Comparison of ENCODE assay signal across 7 mouse cellular contexts in the genomic region with DNA sequence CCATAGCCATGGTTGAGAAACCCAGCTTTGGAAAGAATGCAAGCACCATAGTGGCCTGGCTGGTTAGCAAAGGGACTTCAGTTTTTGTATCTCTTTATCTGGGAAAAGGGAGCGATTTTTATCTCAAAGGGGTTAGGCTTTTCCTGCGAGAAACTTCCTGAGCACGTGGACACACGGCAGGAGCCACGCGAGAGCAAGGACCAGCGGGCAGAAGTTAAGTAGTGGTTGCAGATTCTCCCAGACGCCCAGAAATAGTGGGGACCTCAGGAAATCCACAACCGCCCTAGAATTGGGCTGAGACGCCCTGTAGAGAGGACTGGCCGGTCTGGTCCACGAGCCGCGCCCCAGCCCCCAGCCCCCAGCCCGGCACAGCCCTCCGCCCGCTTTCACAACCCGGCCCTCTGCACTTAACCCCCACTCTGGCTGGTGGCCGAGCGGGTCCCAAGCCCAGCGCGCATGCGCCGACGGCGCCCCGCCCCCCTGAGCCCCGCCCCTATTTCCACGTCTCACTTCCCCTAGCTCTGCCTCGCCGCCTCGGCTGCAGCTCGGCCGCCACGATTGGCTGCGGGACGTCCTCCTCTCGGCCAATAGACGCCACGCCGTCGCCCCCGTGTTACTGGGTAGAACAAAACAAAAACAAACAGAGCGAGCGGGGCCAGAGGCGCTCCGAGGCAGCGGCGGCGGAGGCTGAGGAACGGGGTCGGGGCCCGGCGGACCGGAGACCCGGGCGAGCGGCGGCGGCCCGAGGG. TPM values are rescaled to one million over a fixed set of nuclear protein-coding genes. Genes with fewer than 3 reads are reported as not detected.
DNase-seq lines count a peak whose midpoint lies in the region; ATAC-seq lines count a peak whose summit lies in the region.

No protein-coding gene starts in this region.

- H3K36me3 ChIP-seq in intestine, embryonic 15.5 days = no peaks in the 10 kb centered on the region
- no peaks in the 10 kb centered on the region for H3K36me3 ChIP-seq in midbrain, embryonic 10.5 days

- H3K4me3 ChIP-seq in intestine, embryonic 15.5 days (replicated peaks) = peak overlapping the region; percentile 94
- peak overlapping the region; percentile 95 for H3K4me3 ChIP-seq in midbrain, embryonic 10.5 days

- H3K9me3 ChIP-seq in intestine, embryonic 15.5 days = no peaks in the 10 kb centered on the region
- H3K9me3 ChIP-seq in midbrain, embryonic 10.5 days (replicated peaks) = no peaks in the 10 kb centered on the region

- peak; percentile 98 for ATAC-seq in intestine, embryonic 15.5 days

- H3K27me3 ChIP-seq in intestine, embryonic 15.5 days (replicated peaks) = no peaks in the 10 kb centered on the region
- H3K27me3 ChIP-seq in midbrain, embryonic 10.5 days (ENCODE audit: low read depth, poor library complexity, severe bottlenecking) = no peaks in the 10 kb centered on the region

- peak overlapping the region; percentile 91 for H3K9ac ChIP-seq in intestine, embryonic 15.5 days

- peaks cover 8% of the 10 kb centered on the region; the same call in 1 of the 2 replicates for H3K4me1 ChIP-seq in intestine, embryonic 15.5 days (replicated peaks)
- H3K4me1 ChIP-seq in midbrain, embryonic 10.5 days = peaks cover 22% of the 10 kb centered on the region

- H3K27ac ChIP-seq in intestine, embryonic 15.5 days = peak overlapping the region; percentile 91
- H3K27ac ChIP-seq in midbrain, embryonic 10.5 days (replicated peaks) = peak overlapping the region; percentile 92

- peak overlapping the region; percentile 78 for H3K4me2 ChIP-seq in intestine, embryonic 15.5 days (replicated peaks)

- under 1% methylated on average over 61 of the region's 61 CpGs for WGBS in intestine, embryonic 15.5 days
- under 1% methylated on average over 61 of the region's 61 CpGs for WGBS in midbrain, embryonic 10.5 days

- intact Hi-C loops in left cerebral cortex, postnatal 25 days (cut with DNase I) = loop anchor here (1.0 to 2.0 kb wide), 2 partner anchors 50 to 95 kb away; no protein-coding TSS in a partner anchor

- peak; percentile 97 to 98 for DNase-seq in adrenal gland, adult (ENCODE audit: inconsistent age in 2 of 2, low spot score in 1 of 2)
- peak; percentile 98 for DNase-seq in embryo, embryonic 10.5 days (ENCODE audit: low spot score)
- peak; percentile 98 for DNase-seq in gastrocnemius, postnatal 25 days
- DNase-seq in left cerebral cortex, postnatal 25 days (ENCODE audit: low spot score in 2 of 2) = peak; percentile 94 to 98
- peak; percentile 99 for DNase-seq in midbrain, embryonic 10.5 days (ENCODE audit: low spot score)
- DNase-seq in right cerebral cortex, postnatal 4 days = peak; percentile 99

RNA-seq across cellular contexts. Expression of gene Pdcd4, which starts 10.9 kb away (rescaled TPM):
- total RNA-seq in gastrocnemius, postnatal 25 days (2021) = 10 to 100 TPM; 11.7 to 21.0 TPM
- 65.1 and 73.7 TPM in 2 replicates for polyA plus RNA-seq in intestine, embryonic 15.5 days (2015; fragmentation: Nextera tagmentation; extraction: Ambion mirVana)
- 100 to 1,000 TPM in 1 of 2 experiments, 10 to 100 TPM in 1; 97.3 to 105 TPM for total RNA-seq in left cerebral cortex, postnatal 25 days (2021)
- polyA plus RNA-seq in midbrain, embryonic 10.5 days (2016; fragmentation: Nextera tagmentation; extraction: Ambion mirVana) = 48.8 and 57.6 TPM in 2 replicates

RNA-seq across cellular contexts. Expression of gene Shoc2, which starts 41.2 kb away (rescaled TPM):
- total RNA-seq in gastrocnemius, postnatal 25 days (2021) = 10 to 100 TPM; 20.1 to 21.9 TPM
- polyA plus RNA-seq in intestine, embryonic 15.5 days (2015; fragmentation: Nextera tagmentation; extraction: Ambion mirVana) = 37.5 and 42.9 TPM in 2 replicates
- 10 to 100 TPM; 52.0 to 53.6 TPM for total RNA-seq in left cerebral cortex, postnatal 25 days (2021)
- polyA plus RNA-seq in midbrain, embryonic 10.5 days (2016; fragmentation: Nextera tagmentation; extraction: Ambion mirVana) = 59.0 and 65.0 TPM in 2 replicates

RNA-seq across cellular contexts. Expression of gene Bbip1, which starts 41.5 kb away (rescaled TPM):
- total RNA-seq in gastrocnemius, postnatal 25 days (2021) = 10 to 100 TPM; 30.7 to 34.1 TPM
- 73.3 and 79.2 TPM in 2 replicates for polyA plus RNA-seq in intestine, embryonic 15.5 days (2015; fragmentation: Nextera tagmentation; extraction: Ambion mirVana)
- 10 to 100 TPM; 58.4 to 58.6 TPM for total RNA-seq in left cerebral cortex, postnatal 25 days (2021)
- 121 and 125 TPM in 2 replicates for polyA plus RNA-seq in midbrain, embryonic 10.5 days (2016; fragmentation: Nextera tagmentation; extraction: Ambion mirVana)

Comparison
In these comparisons a context has a peak if more than half of its experiments do, and no peak if none do; other contexts are left out.
1. Peak in every context shown above with its lines: DNase-seq, ATAC-seq, H3K4me3 ChIP-seq and H3K27ac ChIP-seq.
2. RNA of gene Pdcd4, which starts 10.9 kb away (total RNA-seq): 97.3 to 105 TPM in left cerebral cortex, postnatal 25 days; 11.7 to 21.0 TPM in gastrocnemius, postnatal 25 days; every median in the first group is over 4 times any median in the second.